Mouse (Mus musculus) lung, postnatal 0 days (tissue): ENCODE measurements around the gene Sar1b.

Source experiments
- CTCF ChIP-seq: IDR thresholded peaks from 2 replicates; pipeline ENCODE4 v1.5.1; 2016; ENCODE audit warnings: antibody characterized with exemption, mild to moderate bottlenecking
- EP300 ChIP-seq: IDR thresholded peaks from 2 replicates; pipeline ENCODE4 v1.6.1; 2016; ENCODE audit warnings: antibody characterized with exemption, mild to moderate bottlenecking, control low read depth

DNA sequence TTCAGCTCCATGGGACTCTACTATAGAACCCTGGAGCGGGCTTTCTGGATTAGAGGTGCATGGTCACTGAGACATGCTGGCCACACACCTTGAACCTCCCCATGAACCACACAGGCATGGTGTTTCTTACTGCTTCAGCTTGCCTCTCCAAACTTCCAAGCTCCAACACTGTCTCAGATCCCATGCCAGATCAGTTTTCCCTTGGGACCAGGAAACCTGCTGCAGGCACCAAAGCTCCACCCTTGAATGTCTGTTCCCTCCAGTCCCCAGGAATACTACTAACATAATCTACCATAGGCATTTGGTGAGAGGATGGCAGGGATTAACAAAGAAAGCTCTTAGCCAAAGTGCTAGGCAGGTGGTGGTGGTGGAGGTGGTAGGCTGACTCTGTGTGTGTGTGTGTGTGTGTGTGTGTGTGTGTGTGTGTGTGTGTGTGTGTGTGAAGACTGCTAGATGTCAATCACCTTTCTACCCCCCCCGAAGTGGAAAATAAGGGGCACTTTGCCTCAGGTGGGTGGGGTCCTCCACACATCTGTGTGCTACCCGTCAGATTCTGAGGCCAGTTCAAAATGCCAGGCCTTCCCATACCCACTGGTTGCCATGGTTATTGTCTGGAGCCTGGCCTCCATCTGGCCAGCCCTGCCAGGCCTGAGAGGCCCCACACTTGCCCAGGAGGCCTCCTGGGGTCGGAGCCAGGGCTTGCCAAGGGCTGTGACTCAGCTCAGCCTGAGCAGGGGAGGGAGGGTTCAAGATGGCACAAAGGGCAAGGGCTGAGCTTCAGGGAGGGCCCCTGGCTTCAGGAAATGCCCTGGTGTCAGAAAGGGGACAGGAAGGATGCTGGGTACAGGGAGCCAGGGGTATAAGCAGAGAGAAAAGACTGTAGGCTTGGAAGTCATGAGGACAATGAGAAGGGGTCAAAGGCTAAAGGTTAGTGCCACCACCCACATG, 68.7 kb downstream of the Sar1b start:
- TF ChIP-seq EP300, result peak; percentile 19; the same call in 1 of the 2 replicates
- no peak for TF ChIP-seq CTCF
